Mouse (Mus musculus) right cerebral cortex, postnatal 10 days (tissue): Measurements from ENCODE around the gene Cacna2d1.

Experiments used
- DNase-seq, 2 experiments: peaks; one replicate each; pipeline ENCODE4 v3.0.0; 2021; ENCODE audit warnings: low spot score in 2 of 2

Cacna2d1 gene

GRCm38 (mm10) chr5:16056795-16057194 lies 122.3 kb downstream of the Cacna2d1 start:
- DNase-seq, result no peak

- no peak for DNase-seq
These were observed 128.3 kb downstream of the Cacna2d1 start for GRCm38 (mm10) chr5:16062773-16063172.

DNA sequence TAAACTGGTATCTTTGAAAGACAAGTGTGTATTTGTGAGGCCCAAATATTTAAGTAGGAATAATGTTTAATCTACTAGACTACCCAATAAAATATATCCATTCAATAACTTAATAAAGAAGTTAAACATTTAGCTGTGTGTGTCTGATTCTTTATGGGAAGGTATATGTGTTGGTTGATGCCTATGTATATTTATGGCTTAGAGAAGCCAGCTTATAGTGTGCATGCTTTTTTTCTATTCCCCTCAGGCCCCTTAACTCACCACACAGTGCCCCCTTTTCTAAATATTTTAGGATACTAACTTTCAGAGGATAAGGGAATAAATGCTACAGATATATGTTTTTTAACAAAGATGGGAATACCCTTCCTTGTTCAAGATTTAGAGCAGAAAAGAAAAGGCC lies 128.8 kb downstream of the Cacna2d1 start:
- no peak for DNase-seq

- no peak for DNase-seq
These were observed 129.5 kb downstream of the Cacna2d1 start for GRCm38 (mm10) chr5:16063949-16064348.

DNA sequence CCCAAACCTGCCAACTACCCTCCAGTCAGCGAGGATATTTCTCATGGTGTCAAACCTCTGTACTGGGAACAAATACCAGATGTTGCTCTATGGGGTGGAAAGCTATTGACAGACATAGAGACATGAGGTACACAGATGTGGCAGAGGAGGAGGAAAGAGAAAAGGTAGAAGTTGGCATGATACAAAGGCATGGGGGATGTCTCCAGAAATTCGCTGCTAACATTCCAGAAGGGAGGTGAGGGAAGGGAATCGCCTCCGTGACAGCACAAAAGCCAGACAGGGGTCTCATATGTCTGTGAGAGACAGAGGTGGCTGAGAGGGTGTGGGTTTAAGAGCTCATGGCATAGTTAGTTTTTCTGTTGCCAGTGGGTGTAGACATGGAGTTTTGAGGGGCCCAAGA lies 131.3 kb downstream of the Cacna2d1 start:
- DNase-seq, result no peak

DNA sequence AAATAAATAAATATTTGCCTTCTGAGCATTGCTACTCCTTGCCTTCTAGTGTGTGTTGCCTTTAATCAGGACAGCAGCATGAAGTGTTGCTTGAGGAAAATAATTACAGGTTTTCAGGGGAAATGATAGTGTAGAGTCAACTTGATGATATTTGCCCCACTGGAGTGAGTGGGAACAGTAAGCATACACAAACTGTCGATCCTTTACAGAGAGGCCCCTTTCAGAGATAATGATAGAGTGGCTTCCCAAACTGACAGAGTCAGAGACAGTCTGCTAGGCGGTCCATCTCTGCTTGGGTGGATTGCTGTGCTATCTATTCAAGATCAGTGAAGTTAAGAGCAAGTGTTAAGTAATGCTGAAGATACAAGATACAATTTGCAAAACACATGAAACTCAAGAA lies 147.8 kb downstream of the Cacna2d1 start:
- DNase-seq, result no peak

DNA sequence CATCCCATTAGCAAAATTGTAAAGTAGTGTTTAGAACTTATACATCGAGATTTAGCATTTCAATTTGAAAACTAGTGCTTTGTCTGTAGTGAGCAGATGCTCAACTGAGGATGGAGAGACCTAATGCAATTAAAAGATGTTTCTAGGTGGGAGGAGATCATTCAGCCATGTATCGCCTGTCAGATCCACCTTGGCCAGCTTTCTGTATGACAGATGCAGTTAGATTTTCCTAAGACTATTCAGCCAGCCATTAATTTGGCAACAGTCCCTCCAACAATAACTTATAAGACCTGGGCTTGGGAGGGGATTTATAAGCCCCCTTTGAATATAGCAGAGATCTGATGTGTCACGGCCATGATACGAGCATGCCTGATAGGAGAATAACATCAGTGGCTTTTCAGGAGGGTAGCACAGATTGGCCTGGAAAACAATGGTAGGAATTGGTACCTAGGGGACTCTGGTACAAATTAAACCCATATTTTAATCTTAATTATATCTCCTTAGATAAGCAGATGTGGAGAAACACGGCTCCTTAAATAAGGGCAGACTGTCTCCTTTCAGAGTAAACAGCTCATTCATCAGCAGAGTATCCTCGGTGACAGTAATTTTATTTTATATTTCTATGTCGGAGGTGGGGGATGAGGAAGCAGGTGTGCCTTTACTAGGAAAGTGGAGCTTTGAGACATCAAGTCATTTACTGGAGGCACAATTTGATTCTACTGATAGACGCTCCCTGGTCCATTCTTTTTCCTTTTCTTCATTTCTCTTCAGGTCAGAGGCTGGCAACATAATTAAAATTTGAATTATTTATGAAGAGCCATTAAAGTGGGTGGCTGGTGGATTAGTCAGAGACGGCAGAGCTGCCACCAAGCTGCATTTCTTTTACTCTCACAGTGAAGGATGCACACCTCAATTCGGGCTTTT lies 152.8 kb downstream of the Cacna2d1 start:
- DNase-seq, result no peak

DNA sequence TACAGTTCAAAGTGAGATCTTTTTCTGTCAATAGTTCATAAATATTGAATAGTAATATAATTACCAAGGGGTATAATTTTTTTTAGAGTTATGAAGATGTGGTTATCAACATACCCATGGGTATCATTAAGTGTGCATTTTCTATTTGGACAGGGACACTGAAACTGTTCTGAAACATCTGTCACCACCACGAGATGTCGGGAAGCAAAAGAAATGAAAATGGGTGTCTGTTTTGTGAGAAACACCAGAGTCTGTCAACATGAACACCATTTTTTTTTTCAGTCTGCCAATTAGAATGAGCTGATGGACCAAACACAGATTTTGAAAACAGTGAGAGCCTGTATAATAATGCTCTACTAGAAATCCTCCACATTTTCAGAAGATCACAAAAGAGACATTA lies 153.5 kb downstream of the Cacna2d1 start:
- DNase-seq, result no peak

DNA sequence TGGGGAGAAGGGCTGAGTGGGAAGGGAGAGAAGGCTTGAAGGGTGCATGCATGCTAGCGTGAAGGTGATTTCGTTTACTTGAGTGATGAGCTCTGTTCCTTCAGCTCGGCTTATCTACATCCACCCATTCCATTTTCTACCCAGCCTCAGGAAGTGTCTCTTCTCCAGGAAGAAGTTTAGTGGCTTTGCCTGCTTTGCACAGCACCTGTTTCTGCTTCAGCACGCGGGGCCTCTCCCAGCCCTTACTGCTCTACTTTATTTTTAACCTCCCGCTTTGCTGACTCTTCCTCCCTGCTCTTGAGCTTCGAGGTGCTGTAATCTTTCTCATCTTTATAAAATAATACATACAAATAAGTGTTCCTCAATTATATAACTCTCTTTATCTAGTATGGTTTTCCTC lies 158.0 kb downstream of the Cacna2d1 start:
- no peak for DNase-seq

GRCm38 (mm10) chr5:16093071-16093693 lies 158.7 kb downstream of the Cacna2d1 start:
- DNase-seq, result peak; percentile 36 to 45

- DNase-seq, result no peak
These were observed 160.9 kb downstream of the Cacna2d1 start for GRCm38 (mm10) chr5:16095345-16095744.

DNA sequence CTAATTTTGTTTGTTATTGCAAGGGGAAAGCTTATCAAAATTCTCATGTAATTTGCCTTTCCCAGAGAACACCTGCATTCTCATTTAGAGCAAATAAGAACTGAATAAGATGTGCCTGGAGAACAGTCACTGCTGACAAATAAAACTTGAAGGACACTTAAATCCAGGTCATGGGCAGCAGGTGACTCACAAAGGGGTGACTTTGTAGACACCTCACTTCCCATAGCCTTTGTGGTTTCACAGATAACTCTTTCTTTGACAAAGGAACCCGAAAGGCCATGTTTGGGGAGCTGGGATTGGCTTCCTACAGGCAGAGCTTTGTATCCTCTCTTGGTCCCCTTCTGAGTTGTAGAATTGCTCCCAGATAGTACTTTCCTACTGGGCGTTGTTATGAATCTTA lies 164.3 kb downstream of the Cacna2d1 start:
- no peak for DNase-seq

GRCm38 (mm10) chr5:16101820-16102219 lies 167.3 kb downstream of the Cacna2d1 start:
- no peak for DNase-seq

DNA sequence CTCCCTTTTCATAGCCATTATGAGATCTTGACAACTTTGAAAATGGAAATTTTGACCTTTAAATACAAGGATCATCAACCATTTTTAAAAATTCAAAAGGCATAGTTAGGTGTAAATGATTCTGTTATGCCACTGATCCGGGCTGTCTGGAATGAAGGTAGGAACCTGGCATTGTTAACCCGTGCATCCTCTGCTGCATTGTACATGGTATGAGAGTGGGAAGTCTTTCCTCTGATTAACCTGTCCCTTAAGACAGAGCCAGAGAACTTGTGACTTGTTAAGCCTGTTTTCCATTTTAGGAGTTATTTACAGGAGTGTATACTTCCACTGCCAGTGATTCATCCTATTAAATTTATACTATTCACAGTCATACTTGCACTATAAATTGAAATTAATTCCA lies 171.2 kb downstream of the Cacna2d1 start:
- DNase-seq, result no peak

GRCm38 (mm10) chr5:16110643-16111042 lies 176.2 kb downstream of the Cacna2d1 start:
- peak; percentile 30 to 35 for DNase-seq

DNA sequence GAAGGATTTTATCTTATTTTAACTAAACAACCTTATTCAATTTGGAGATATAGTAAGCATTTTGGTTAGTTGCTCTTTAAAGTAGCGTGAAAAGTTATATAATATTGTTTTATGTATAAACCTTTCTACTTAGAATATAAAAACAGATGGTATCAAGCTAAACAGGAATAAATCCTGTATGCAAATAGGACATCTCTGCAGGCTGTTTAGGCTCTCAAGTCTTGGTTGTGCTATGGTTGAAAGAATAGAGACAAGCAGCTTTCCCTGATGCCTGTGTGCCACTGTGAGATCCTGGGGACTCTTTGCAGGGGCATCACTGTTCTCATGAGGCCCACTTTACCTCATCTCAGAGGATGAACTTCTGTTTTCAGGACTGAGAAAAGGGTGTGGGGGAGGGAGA lies 179.4 kb downstream of the Cacna2d1 start:
- no peak for DNase-seq

DNA sequence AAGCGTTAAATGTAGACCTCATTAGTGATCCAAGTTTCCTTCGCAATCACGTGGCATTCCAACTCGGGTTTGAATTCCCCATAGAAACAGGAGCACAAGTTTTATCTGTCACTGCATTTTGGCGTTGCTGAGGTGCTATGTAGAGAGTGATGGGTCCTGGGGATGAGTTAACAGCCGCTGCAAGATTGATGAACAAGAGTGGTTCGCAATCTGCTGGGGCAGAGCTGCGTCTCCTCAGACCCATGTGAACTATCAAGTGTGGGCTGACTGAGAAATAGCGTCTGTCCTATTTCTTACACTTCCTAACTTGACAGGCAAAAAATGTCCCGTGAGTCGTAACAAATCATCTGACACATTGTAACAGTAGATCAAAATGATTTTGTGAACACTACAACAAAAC lies 186.8 kb downstream of the Cacna2d1 start:
- no peak for DNase-seq

DNA sequence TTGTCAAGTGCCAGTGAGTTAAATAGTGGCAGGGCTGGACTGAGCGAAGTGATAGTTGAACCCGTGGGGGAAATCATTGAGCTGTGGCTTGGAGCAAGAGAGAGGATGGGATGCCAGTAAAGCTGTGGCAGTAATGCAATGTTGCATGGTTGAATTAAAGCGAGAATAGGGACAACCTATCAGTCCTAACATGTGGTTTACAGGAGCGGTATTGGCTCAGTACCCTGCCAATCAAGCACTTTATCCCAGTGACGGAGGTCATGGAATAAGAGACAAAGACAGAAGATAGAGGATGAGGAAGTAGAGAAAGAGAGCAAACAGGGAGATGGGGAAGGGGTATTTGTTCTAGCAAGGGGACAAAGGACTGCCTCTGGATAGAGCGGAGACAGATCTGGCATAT lies 187.6 kb downstream of the Cacna2d1 start:
- no peak for DNase-seq

DNA sequence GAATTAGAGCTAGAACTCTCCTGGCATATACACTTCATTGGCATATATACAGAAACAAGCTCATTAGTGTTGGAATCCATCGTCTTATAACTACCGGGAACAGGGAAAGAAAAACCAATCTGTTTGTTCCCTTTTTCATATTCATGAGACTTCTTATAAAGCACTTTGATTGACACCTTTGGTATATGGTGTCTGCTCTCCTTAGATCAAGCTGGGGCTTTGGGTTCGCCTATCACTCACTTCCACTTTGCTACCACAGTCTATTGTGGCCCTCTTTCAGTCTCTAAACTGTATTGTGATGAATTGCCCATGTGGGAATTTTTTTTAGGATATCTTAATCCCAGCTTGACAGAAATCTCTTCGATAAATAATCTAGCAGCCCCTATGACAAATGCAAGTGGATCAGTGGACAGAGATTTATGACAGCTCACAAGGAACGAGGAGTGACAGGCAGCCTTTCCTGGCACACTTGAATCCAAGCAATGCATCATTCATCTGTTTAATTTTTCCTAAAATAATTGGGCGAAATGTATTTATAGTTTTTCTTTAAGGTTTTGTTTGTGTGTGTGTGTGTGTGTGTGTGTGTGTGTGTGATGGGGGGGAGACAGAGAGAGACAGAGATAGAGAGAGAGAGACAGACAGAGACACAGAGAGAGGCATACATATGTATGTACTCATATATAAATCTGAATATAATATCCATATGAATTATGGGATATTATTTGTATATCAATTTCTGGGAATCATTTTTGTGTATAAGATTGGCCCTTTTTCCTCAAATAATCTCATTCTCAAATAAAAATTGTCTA lies 200.0 kb downstream of the Cacna2d1 start:
- no peak for DNase-seq

- no peak for DNase-seq
These were observed 201.5 kb downstream of the Cacna2d1 start for GRCm38 (mm10) chr5:16135986-16136385.

GRCm38 (mm10) chr5:16136839-16137238 lies 202.3 kb downstream of the Cacna2d1 start:
- DNase-seq, result no peak

DNA sequence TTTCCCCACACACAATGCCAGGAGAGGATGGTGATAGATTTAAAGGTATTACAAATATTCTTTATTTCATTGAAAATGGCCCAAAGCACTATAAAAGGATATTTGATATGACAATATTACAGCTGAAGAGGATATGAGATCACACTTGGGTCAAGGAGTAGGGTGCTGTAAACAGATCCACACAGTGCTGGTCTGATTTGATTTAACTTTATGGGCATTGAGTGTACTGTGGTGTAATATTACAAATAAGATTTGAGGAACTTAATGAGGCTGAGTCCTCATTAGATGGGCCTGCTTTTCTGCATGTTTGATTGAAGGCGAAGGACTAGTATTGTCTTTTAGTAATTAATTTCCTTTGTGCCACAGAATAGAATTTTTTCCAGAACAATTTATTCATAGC lies 212.1 kb downstream of the Cacna2d1 start:
- DNase-seq, result no peak
